Mouse (Mus musculus): ENCODE measurements around the gene A230050P20Rik.
A peak's percentile ranks its signal among the peaks of the same experiment; 100 is the strongest.

Gene A230050P20Rik

DNA sequence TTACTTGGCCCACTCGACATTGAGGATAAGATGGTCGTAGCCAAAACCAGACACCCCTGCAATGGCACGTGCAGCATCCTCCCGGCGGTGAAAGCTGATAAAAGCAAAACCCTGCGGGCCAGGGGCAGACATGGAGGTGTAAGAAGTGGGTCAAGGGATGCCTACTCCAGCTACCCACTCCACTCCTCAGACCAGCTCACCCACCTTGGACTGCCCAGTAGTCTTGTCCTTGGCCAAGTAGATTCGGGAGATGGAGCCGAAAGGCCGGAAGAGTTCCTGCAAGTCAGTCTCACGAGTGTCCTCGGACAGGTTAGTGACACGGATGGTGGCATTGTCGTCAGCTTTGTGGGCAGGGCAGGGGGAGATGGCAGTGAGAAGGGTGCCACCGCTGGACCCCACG, 26.2 kb downstream of the A230050P20Rik start:
- no peak for DNase-seq (ENCODE audit: low spot score in 2 of 2)

GRCm38 (mm10) chr9:20895382-20895781, 26.9 kb downstream of the A230050P20Rik start:
- no peak for DNase-seq (ENCODE audit: low spot score in 2 of 2)

GRCm38 (mm10) chr9:20897736-20898510, 29.5 kb downstream of the A230050P20Rik start:
- no peak for DNase-seq (ENCODE audit: low spot score in 2 of 2)

DNA sequence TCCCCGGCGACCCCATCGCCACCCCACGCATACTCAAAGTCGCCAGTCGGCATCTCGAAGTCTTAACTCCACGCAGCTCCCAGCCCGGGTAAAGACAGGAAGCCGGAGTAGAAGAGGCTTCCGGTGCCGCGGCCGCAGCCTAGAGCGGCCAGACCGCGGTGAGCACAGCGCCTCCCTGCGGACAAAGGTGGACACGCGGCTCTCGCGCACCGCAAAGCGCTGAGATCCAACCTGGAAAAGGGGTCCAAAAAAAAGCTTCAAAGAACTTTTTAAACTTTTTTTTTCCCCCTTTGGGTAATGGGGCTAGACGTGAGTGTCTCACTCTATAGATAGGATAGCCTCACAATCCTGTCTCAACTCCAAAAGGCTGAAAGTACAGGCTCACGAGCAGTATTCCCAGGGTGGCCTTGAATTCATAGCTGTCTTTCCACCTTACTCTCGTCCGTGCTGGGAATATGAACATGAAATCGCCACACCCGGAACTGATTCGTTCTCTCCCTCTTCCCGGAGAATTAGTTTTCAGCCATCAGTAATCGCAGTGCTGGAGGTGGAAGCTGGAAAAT, 30.1 kb downstream of the A230050P20Rik start, which contains the start of gene Eif3g:
Gene Eif3g, minus strand, starts transcription at position 113 of the 563 bp plus-strand sequence.
- peak; percentile 87 for DNase-seq (ENCODE audit: low spot score in 2 of 2)

DNA sequence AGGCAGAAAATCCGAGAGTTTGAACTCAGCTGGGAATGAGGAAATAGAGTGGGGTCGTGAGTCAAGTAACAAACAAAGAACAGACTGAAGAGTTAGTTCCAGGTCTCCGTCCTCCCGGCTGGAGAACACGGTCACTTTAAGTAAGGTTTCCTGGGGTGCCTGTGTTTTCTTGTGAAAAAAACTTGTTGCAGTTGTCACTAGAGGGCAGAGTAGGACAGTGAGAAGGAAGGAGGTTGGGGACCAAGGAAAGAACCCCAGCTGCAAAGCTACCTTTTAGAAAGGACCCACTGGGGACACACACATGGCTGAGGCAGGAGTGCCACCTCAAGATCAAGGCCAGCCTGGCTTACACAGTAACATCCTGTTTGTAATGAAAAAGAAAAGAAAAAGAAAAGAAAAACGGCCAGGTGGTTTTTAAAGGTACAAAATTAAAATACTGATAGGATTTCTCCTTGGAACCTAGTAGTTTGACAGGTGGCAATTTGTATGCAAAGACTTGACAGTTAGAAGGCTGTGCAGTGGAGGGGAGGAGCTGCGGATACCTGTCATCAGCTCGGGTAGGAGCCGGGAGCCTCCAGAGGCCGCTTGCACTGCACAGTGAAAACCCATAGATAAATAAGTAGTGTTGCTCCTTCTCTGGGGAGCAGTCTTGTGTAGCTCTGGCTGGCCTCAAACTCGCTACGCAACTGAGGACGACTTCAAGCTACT, 33.2 kb downstream of the A230050P20Rik start:
- DNase-seq (ENCODE audit: low spot score in 2 of 2): no peak

DNA sequence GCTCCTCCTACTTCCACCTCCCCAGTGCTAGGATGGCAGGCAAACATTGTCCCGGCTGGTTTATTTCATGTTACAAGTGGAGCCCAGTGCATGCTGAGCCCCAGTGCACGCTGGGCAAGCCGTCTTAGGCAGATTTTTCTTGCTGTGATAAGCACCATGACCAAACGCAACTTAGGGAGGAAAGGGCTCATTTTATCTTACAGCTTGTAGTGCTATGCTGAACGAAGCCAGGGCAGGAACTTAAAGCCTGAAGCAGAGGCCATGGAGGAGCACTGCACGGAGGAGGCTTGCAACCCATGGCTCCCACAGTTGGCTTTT, 33.7 kb downstream of the A230050P20Rik start:
- no peak for DNase-seq (ENCODE audit: low spot score in 2 of 2)

DNA sequence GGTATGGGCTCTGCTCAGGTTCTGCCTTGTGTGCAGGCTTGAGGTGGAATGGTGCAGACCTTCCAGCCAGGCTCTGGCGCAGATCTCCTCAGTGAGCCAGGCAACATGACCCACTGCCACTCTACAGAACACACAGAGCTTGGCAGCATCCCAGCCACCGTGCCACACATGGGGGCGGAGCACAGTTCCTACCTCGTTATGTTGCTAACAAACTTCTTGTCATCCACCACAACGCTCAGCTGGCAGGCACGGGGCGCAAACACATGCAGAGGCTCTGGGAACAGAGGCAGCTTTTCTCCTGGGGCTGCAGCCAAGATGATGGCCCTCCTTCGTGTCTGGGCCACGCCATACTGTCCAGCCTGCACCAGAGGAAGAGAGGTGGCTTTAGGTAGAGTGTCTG, 41.5 kb downstream of the A230050P20Rik start:
- no peak for DNase-seq (ENCODE audit: low spot score in 2 of 2)

DNA sequence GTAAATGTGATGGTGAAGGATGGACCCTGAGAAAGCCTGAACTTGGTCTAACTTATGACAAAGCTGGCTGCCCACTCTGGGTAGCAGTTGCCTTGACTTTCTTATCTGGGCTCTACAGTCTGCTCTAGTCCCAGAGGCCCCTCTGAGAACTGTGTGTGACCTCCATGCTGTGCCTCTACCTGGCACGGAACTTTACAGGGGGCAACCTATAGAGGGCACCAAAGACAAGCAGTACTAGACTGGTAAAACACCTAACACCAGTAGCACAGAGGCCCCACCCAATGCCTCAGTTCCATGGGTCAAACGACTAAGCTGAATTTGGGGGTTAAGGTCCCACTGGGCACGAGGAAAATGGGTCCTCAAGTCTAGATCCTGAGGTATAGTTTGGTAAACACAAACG, 47.7 kb downstream of the A230050P20Rik start:
- DNase-seq (ENCODE audit: low spot score in 2 of 2): no peak

GRCm38 (mm10) chr9:20923258-20923657, 54.8 kb downstream of the A230050P20Rik start:
- DNase-seq (ENCODE audit: low spot score in 2 of 2): no peak
